8 mouse cellular contexts compared by ENCODE assay signal in the genomic region with DNA sequence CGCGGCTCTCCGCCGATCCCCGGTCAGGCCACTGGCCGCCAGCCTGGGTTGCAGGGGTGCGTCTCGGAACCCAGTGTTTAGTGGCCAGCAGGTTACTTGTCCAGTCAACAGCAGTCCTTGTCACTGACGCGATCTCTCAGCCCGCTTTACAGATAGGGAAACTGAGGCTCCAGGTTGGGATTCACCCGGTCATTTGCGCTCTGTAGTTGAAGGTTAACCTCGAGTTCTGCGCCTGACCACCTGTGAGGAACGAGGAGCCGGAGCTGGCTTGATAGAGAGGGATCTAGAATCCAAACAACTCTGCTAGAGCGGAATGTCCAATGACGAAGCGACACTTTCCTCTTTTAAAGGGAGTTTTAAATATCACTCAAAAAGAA. TPM values are rescaled to one million over a fixed set of nuclear protein-coding genes. Genes with fewer than 3 reads are reported as not detected.
DNase-seq lines count a peak whose midpoint lies in the region; ATAC-seq and TF ChIP-seq lines count a peak whose summit lies in the region.

TSS of gene Ate1 (minus strand) at position 321 of the 377 bp plus-strand sequence.

- H3K9me3 ChIP-seq in midbrain, embryonic 12.5 days = no peaks in the 10 kb centered on the region

- ATAC-seq in granulocyte monocyte progenitor cell, adult 5-6 weeks (replicated peaks; ENCODE audit: poor library complexity, severe bottlenecking) = no peak
- ATAC-seq in midbrain, embryonic 12.5 days (ENCODE audit: low FRiP score, low read depth) = no peak

- peak within 1 kb of the TSS; percentile 97 for H3K27ac ChIP-seq in midbrain, embryonic 12.5 days (replicated peaks)

- 19% methylated on average over 20 of the region's 20 CpGs for WGBS in midbrain, embryonic 12.5 days

- no peak for TF ChIP-seq POLR2A in brain, embryonic 14.5 days (IDR thresholded peaks at IDR 0.05; ENCODE audit: borderline replicate concordance, extremely low read depth, insufficient read depth, insufficient read length, poor library complexity, severe bottlenecking)

- peaks cover 18% of the 10 kb centered on the region for H3K4me1 ChIP-seq in midbrain, embryonic 12.5 days

- DNase-seq in left cerebral cortex, adult 18-20 months (ENCODE audit: low spot score in 2 of 2) = no peak
- DNase-seq in left cerebral cortex, adult 11 months (ENCODE audit: low spot score) = no peak
- no peak for DNase-seq in brain, embryonic 14.5 days (ENCODE audit: low read depth)
- DNase-seq in layer of hippocampus, postnatal 10 days (ENCODE audit: low spot score in 2 of 2) = no peak
- no peak for DNase-seq in retina, postnatal 1 day
- DNase-seq in ovary, postnatal 36 days (ENCODE audit: low spot score) = no peak

- peak within 1 kb of the TSS; percentile 73 for H3K4me2 ChIP-seq in midbrain, embryonic 12.5 days (replicated peaks)

- no peak for TF ChIP-seq CTCF in brain, embryonic 14.5 days (IDR thresholded peaks at IDR 0.05; ENCODE audit: borderline replicate concordance, extremely low read depth, insufficient read depth, insufficient read length)

- H3K4me3 ChIP-seq in midbrain, embryonic 12.5 days = peak within 1 kb of the TSS; percentile 82

- H3K36me3 ChIP-seq in midbrain, embryonic 12.5 days = no peaks in the 10 kb centered on the region

- peak within 1 kb of the TSS; percentile 92 for H3K9ac ChIP-seq in midbrain, embryonic 12.5 days (replicated peaks)

- no peaks in the 10 kb centered on the region for H3K27me3 ChIP-seq in midbrain, embryonic 12.5 days

RNA-seq across cellular contexts. Expression of gene Ate1, which starts in this region (rescaled TPM):
- total RNA-seq in left cerebral cortex, adult 18-20 months (2021) = 10 to 100 TPM; 71.1 to 71.3 TPM
- polyA plus RNA-seq in brain, embryonic 14.5 days (2012; rRNA removed) = 17.9 and 30.2 TPM in 2 replicates
- 13.2 and 41.4 TPM in 2 replicates for total RNA-seq in granulocyte monocyte progenitor cell, adult 5-6 weeks (2014; fragmentation: Nextera tagmentation)
- total RNA-seq in granulocyte monocyte progenitor cell, adult 5-6 weeks (2017) = 46.0 and 64.1 TPM in 2 replicates
- 10 to 100 TPM; 58.5 to 63.7 TPM for total RNA-seq in layer of hippocampus, postnatal 10 days (2021)
- 68.2 and 76.9 TPM in 2 replicates for polyA plus RNA-seq in midbrain, embryonic 12.5 days (2016; fragmentation: Nextera tagmentation; extraction: Ambion mirVana)
